Mouse (Mus musculus): ENCODE results near the gene Nhlrc2. TPM values are rescaled to one million over a fixed set of nuclear protein-coding genes. Genes with fewer than 3 reads are reported as not detected.

Nhlrc2 gene
- polyA plus RNA-seq, 1 experiment: 27.8 TPM

- no peak overlapping the region for H3K27ac ChIP-seq (ENCODE audit: insufficient read depth, low read length)
- no peak for TF ChIP-seq POLR2A (IDR thresholded peaks at IDR 0.05; ENCODE audit: insufficient read depth, low read length)
- TF ChIP-seq CTCF (IDR thresholded peaks at IDR 0.05; ENCODE audit: low read depth, low read length): no peak
Observed at GRCm38 (mm10) chr19:56555972-56556371, 7.9 kb downstream of the Nhlrc2 start.

GRCm38 (mm10) chr19:56562433-56563138 is 14.5 kb downstream of the Nhlrc2 start:
- Histone ChIP-seq H3K36me3 (ENCODE audit: control insufficient read depth, insufficient read depth, low read length, poor library complexity, severe bottlenecking) (no peaks in the 10 kb centered on the region), H3K4me1 (ENCODE audit: control insufficient read depth, insufficient read depth, low read length) (no peaks in the 10 kb centered on the region), H3K27ac (ENCODE audit: insufficient read depth, low read length) (no peak overlapping the region), H3K4me3 (ENCODE audit: low read depth, low read length) (no peak overlapping the region), H3K27me3 (ENCODE audit: control insufficient read depth, insufficient read depth, low read length, poor library complexity, severe bottlenecking) (no peaks in the 10 kb centered on the region), H3K9me3 (replicated peaks; ENCODE audit: control insufficient read depth, insufficient read depth, low read length, poor library complexity, severe bottlenecking) (no peaks in the 10 kb centered on the region), H3K9ac (ENCODE audit: low read depth, poor library complexity, severe bottlenecking) (no peak overlapping the region)
- TF ChIP-seq EP300 (IDR thresholded peaks at IDR 0.05; ENCODE audit: insufficient read depth, low read depth, low read length): no peak
- no peak for TF ChIP-seq POLR2A (IDR thresholded peaks at IDR 0.05; ENCODE audit: insufficient read depth, low read length)
- TF ChIP-seq CTCF (IDR thresholded peaks at IDR 0.05; ENCODE audit: low read depth, low read length): no peak

More at GRCm38 (mm10) chr19:56555972-56556371, 7.9 kb downstream of the Nhlrc2 start:
- Histone ChIP-seq H3K4me3 (ENCODE audit: low read depth, low read length) (no peak overlapping the region), H3K9ac (ENCODE audit: low read depth, poor library complexity, severe bottlenecking) (no peak overlapping the region), H3K27me3 (ENCODE audit: control insufficient read depth, insufficient read depth, low read length, poor library complexity, severe bottlenecking) (no peaks in the 10 kb centered on the region), H3K36me3 (ENCODE audit: control insufficient read depth, insufficient read depth, low read length, poor library complexity, severe bottlenecking) (peaks cover 5% of the 10 kb centered on the region), H3K4me1 (ENCODE audit: control insufficient read depth, insufficient read depth, low read length) (no peaks in the 10 kb centered on the region), H3K9me3 (replicated peaks; ENCODE audit: control insufficient read depth, insufficient read depth, low read length, poor library complexity, severe bottlenecking) (no peaks in the 10 kb centered on the region)

GRCm38 (mm10) chr19:56563469-56563868 is 15.4 kb downstream of the Nhlrc2 start:
- H3K9ac ChIP-seq (ENCODE audit: low read depth, poor library complexity, severe bottlenecking): no peak overlapping the region
- H3K27ac ChIP-seq (ENCODE audit: insufficient read depth, low read length): no peak overlapping the region
- no peaks in the 10 kb centered on the region for H3K4me1 ChIP-seq (ENCODE audit: control insufficient read depth, insufficient read depth, low read length)
- no peaks in the 10 kb centered on the region for H3K27me3 ChIP-seq (ENCODE audit: control insufficient read depth, insufficient read depth, low read length, poor library complexity, severe bottlenecking)
- no peaks in the 10 kb centered on the region for H3K9me3 ChIP-seq (replicated peaks; ENCODE audit: control insufficient read depth, insufficient read depth, low read length, poor library complexity, severe bottlenecking)
- H3K4me3 ChIP-seq (ENCODE audit: low read depth, low read length): no peak overlapping the region
- TF ChIP-seq CTCF (IDR thresholded peaks at IDR 0.05; ENCODE audit: low read depth, low read length): no peak
- TF ChIP-seq EP300 (IDR thresholded peaks at IDR 0.05; ENCODE audit: insufficient read depth, low read depth, low read length): no peak
- TF ChIP-seq POLR2A (IDR thresholded peaks at IDR 0.05; ENCODE audit: insufficient read depth, low read length): no peak
- no peaks in the 10 kb centered on the region for H3K36me3 ChIP-seq (ENCODE audit: control insufficient read depth, insufficient read depth, low read length, poor library complexity, severe bottlenecking)

- TF ChIP-seq POLR2A (IDR thresholded peaks at IDR 0.05; ENCODE audit: insufficient read depth, low read length) (no peak), EP300 (IDR thresholded peaks at IDR 0.05; ENCODE audit: insufficient read depth, low read depth, low read length) (no peak), CTCF (IDR thresholded peaks at IDR 0.05; ENCODE audit: low read depth, low read length) (peak; percentile 28)
- H3K9ac ChIP-seq (ENCODE audit: low read depth, poor library complexity, severe bottlenecking): no peak overlapping the region
- H3K9me3 ChIP-seq (replicated peaks; ENCODE audit: control insufficient read depth, insufficient read depth, low read length, poor library complexity, severe bottlenecking): no peaks in the 10 kb centered on the region
- H3K4me1 ChIP-seq (ENCODE audit: control insufficient read depth, insufficient read depth, low read length): no peaks in the 10 kb centered on the region
- H3K4me3 ChIP-seq (ENCODE audit: low read depth, low read length): no peak overlapping the region
- no peak overlapping the region for H3K27ac ChIP-seq (ENCODE audit: insufficient read depth, low read length)
- H3K27me3 ChIP-seq (ENCODE audit: control insufficient read depth, insufficient read depth, low read length, poor library complexity, severe bottlenecking): no peaks in the 10 kb centered on the region
- no peaks in the 10 kb centered on the region for H3K36me3 ChIP-seq (ENCODE audit: control insufficient read depth, insufficient read depth, low read length, poor library complexity, severe bottlenecking)
Observed at GRCm38 (mm10) chr19:56565358-56565757, 17.3 kb downstream of the Nhlrc2 start.

GRCm38 (mm10) chr19:56566041-56566440 is 18.0 kb downstream of the Nhlrc2 start:
- Histone ChIP-seq H3K27ac (ENCODE audit: insufficient read depth, low read length) (no peak overlapping the region), H3K36me3 (ENCODE audit: control insufficient read depth, insufficient read depth, low read length, poor library complexity, severe bottlenecking) (no peaks in the 10 kb centered on the region), H3K9me3 (replicated peaks; ENCODE audit: control insufficient read depth, insufficient read depth, low read length, poor library complexity, severe bottlenecking) (no peaks in the 10 kb centered on the region), H3K27me3 (ENCODE audit: control insufficient read depth, insufficient read depth, low read length, poor library complexity, severe bottlenecking) (no peaks in the 10 kb centered on the region), H3K4me1 (ENCODE audit: control insufficient read depth, insufficient read depth, low read length) (no peaks in the 10 kb centered on the region), H3K9ac (ENCODE audit: low read depth, poor library complexity, severe bottlenecking) (no peak overlapping the region), H3K4me3 (ENCODE audit: low read depth, low read length) (no peak overlapping the region)
- TF ChIP-seq POLR2A (IDR thresholded peaks at IDR 0.05; ENCODE audit: insufficient read depth, low read length) (no peak), CTCF (IDR thresholded peaks at IDR 0.05; ENCODE audit: low read depth, low read length) (no peak), EP300 (IDR thresholded peaks at IDR 0.05; ENCODE audit: insufficient read depth, low read depth, low read length) (no peak)

GRCm38 (mm10) chr19:56566940-56567339 is 18.9 kb downstream of the Nhlrc2 start:
- Histone ChIP-seq H3K4me1 (ENCODE audit: control insufficient read depth, insufficient read depth, low read length) (no peaks in the 10 kb centered on the region), H3K4me3 (ENCODE audit: low read depth, low read length) (no peak overlapping the region), H3K9me3 (replicated peaks; ENCODE audit: control insufficient read depth, insufficient read depth, low read length, poor library complexity, severe bottlenecking) (no peaks in the 10 kb centered on the region), H3K27ac (ENCODE audit: insufficient read depth, low read length) (no peak overlapping the region), H3K9ac (ENCODE audit: low read depth, poor library complexity, severe bottlenecking) (no peak overlapping the region), H3K36me3 (ENCODE audit: control insufficient read depth, insufficient read depth, low read length, poor library complexity, severe bottlenecking) (0 out of 2 replicates have a peak, but pooled peaks cover 2% of the 10 kb centered on the region), H3K27me3 (ENCODE audit: control insufficient read depth, insufficient read depth, low read length, poor library complexity, severe bottlenecking) (no peaks in the 10 kb centered on the region)
- no peak for TF ChIP-seq CTCF (IDR thresholded peaks at IDR 0.05; ENCODE audit: low read depth, low read length)
- TF ChIP-seq EP300 (IDR thresholded peaks at IDR 0.05; ENCODE audit: insufficient read depth, low read depth, low read length): no peak
- no peak for TF ChIP-seq POLR2A (IDR thresholded peaks at IDR 0.05; ENCODE audit: insufficient read depth, low read length)

All from ES-Bruce4 (cell line).